Mouse (Mus musculus) intestine, embryonic 16.5 days (tissue): ENCODE results near the gene Slc22a17. TPM values are rescaled to one million over a fixed set of nuclear protein-coding genes. Genes with fewer than 3 reads are reported as not detected.
A peak's percentile ranks its signal among the peaks of the same experiment; 100 is the strongest.

Source experiments
- microRNA counts: library from miRNA; unstranded; fragments of <30 nt; microRNA quantifications from one replicate; lab custom pipeline; 2016
- microRNA-seq: library from miRNA; unstranded; fragments of <30 nt; microRNA quantifications from one replicate; pipeline ENCODE4, GENCODE M21; 2016
- polyA plus RNA-seq: library from polyadenylated mRNA; unstranded; fragments of >200 nt; fragmentation: Nextera tagmentation; extraction: Ambion mirVana; gene quantifications from 2 replicates; pipeline ENCODE4 v1.2.1, GENCODE M21; 2015

Slc22a17 gene
- polyA plus RNA-seq, 1 experiment from 2014 or later: 21.2 TPM

MicroRNAs within 50 kb of the gene (microRNA counts, 519-probe panel; counts per million panel counts)
- microRNA mmu-miR-208a (lab: Ali Mortazavi, UCI): 2,272 counts per million, percentile 54 among the panel's probes with 10 or more counts

Small RNA genes within 50 kb of the gene (microRNA-seq; reads per million reads assigned to microRNA genes)
- gene Mir208a: 3.6 reads per million, percentile 10 among the genes with 10 or more reads in this experiment

Other genes with a start within 250 kb of the Slc22a17 start
- 82.0 and 90.2 TPM in 2 replicates for gene 1700123O20Rik, start 226.9 kb downstream of the Slc22a17 start, polyA plus RNA-seq
- gene Acin1, start 226.2 kb downstream of the Slc22a17 start, polyA plus RNA-seq: 78.7 and 82.6 TPM in 2 replicates
- gene Gm29776, start 214.3 kb downstream of the Slc22a17 start, polyA plus RNA-seq: 0.07 and 0.15 TPM in 2 replicates
- gene Cebpe, start 201.0 kb downstream of the Slc22a17 start, polyA plus RNA-seq: 0.28 TPM in 1 of 2 replicates, not detected in the other
- 45.7 and 60.3 TPM in 2 replicates for gene Slc7a8, start 131.2 kb downstream of the Slc22a17 start, polyA plus RNA-seq
- 0.13 TPM in 1 of 2 replicates, not detected in the other for gene Rnf212b, start 99.0 kb downstream of the Slc22a17 start, polyA plus RNA-seq
- 6.1 and 10.2 TPM in 2 replicates for gene Homez, start 42.2 kb downstream of the Slc22a17 start, polyA plus RNA-seq
- gene Ppp1r3e, start 35.6 kb downstream of the Slc22a17 start, polyA plus RNA-seq: 1.4 and 1.8 TPM in 2 replicates
- 5.1 and 5.8 TPM in 2 replicates for gene Bcl2l2, start 29.8 kb downstream of the Slc22a17 start, polyA plus RNA-seq
- 0.49 and 0.76 TPM in 2 replicates for gene Gm20521, start 29.7 kb downstream of the Slc22a17 start, polyA plus RNA-seq
- gene Pabpn1, start 20.6 kb downstream of the Slc22a17 start, polyA plus RNA-seq: 79.8 and 84.7 TPM in 2 replicates
- 17.1 and 18.0 TPM in 2 replicates for gene Efs, start 13.0 kb upstream of the Slc22a17 start, polyA plus RNA-seq
- gene Il25, start 19.6 kb upstream of the Slc22a17 start, polyA plus RNA-seq: 0.12 TPM in 1 of 2 replicates, not detected in the other
- 2.0 and 2.8 TPM in 2 replicates for gene Cmtm5, start 23.1 kb upstream of the Slc22a17 start, polyA plus RNA-seq
- 0.46 and 0.77 TPM in 2 replicates for gene Myh6, start 53.8 kb upstream of the Slc22a17 start, polyA plus RNA-seq
- gene Gm17428, start 63.8 kb upstream of the Slc22a17 start, polyA plus RNA-seq: not detected in 2 replicates
- gene Myh7, start 81.5 kb upstream of the Slc22a17 start, polyA plus RNA-seq: 2.6 and 4.1 TPM in 2 replicates
- gene Ngdn, start 102.3 kb upstream of the Slc22a17 start, polyA plus RNA-seq: 87.2 and 89.2 TPM in 2 replicates
- gene Zfhx2, start 179.2 kb upstream of the Slc22a17 start, polyA plus RNA-seq: 2.7 and 3.0 TPM in 2 replicates
- gene Thtpa, start 181.7 kb upstream of the Slc22a17 start, polyA plus RNA-seq: 17.9 and 20.7 TPM in 2 replicates
- 106 and 120 TPM in 2 replicates for gene Ap1g2, start 193.5 kb upstream of the Slc22a17 start, polyA plus RNA-seq
- gene Jph4, start 203.8 kb upstream of the Slc22a17 start, polyA plus RNA-seq: 0.82 and 1.2 TPM in 2 replicates